Mouse (Mus musculus): ENCODE measurements around the gene Cyb5r4.

DNA sequence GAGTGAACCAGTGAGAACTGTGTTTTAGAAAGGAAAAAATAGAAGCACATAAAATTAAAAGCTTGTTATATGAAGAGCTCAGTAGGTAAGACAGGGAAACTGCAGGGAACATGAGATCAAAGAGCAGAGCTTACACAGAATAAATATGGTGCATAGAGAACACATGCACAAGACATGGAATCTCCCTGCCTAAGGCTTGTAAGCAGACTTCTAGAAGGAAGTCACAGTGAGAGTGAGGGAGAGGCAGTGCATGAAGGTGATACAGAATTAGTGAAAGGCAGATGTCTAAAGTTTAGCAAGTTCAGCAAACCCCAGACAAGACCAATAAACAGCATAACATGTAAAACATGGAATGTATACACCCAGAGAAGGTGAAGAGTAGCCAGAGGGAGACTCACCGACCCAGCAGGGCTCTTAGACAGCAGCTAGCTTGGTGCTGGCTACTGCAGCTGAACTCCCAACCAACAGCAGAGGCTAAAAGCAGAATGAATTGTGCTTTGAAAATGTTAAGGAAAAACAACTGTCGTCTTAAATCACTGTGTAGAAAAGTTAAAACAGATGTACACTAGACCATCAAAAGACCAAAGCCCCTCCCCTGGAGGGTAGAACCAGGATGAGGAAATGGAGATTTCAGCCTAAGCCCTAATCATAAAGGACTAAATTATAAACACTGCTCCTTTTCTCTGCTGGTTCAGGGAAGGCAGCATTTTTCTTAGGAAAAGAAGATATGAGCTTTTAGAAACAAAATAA lies 13.2 kb downstream of the Cyb5r4 start:
- TF ChIP-seq POLR2A (IDR thresholded peaks at IDR 0.05; ENCODE audit: borderline replicate concordance, extremely low read depth, low read depth, low read length) = no peak
- no peak for TF ChIP-seq CTCF (IDR thresholded peaks at IDR 0.05; ENCODE audit: insufficient read depth, low read length)
